Mouse (Mus musculus) liver, postnatal 0 days (tissue): Measurements from ENCODE around the gene Etv1. TPM values are rescaled to one million over a fixed set of nuclear protein-coding genes. Genes with fewer than 3 reads are reported as not detected.

Experiments used
- ATAC-seq: fragments of 200-750 bp; cut with Nextera tagmentation; 2 replicates; pipeline ENCODE4 v1.8.0; 2017; ENCODE audit warnings: mild to moderate bottlenecking, moderate library complexity
- DNase-seq: peaks from one replicate; pipeline ENCODE4 v3.0.0-alpha.2; 2016
- H3K27ac ChIP-seq: fragments of 300-500 bp; sonication (generic); 2 replicates; pipeline ENCODE4 v1.5.1; 2014; ENCODE audit warnings: antibody characterized with exemption, moderate library complexity, mild to moderate bottlenecking, low read depth
- H3K27me3 ChIP-seq: fragments of 300-500 bp; sonication (generic); 2 replicates; pipeline ENCODE4 v1.6.1; 2014; ENCODE audit warnings: low read length, control low read depth, mixed read lengths; ENCODE audit not compliant: insufficient read depth
- H3K36me3 ChIP-seq: fragments of 300-500 bp; sonication (generic); replicated peaks from 2 replicates; pipeline ENCODE4 v1.6.1; 2014; ENCODE audit warnings: mild to moderate bottlenecking, control low read depth, low read length, moderate library complexity, mixed read lengths; ENCODE audit not compliant: insufficient read depth
- H3K4me1 ChIP-seq: fragments of 300-500 bp; sonication (generic); 2 replicates; pipeline ENCODE4 v1.6.1; 2014; ENCODE audit warnings: antibody characterized with exemption, mild to moderate bottlenecking, control low read depth; ENCODE audit not compliant: insufficient read depth
- H3K4me2 ChIP-seq: fragments of 300-500 bp; sonication (generic); 2 replicates; pipeline ENCODE4 v1.6.1; 2014; ENCODE audit warnings: low read depth, mild to moderate bottlenecking, low read length, moderate library complexity, mixed read lengths
- H3K4me3 ChIP-seq: fragments of 300-500 bp; sonication (generic); 2 replicates; pipeline ENCODE4 v1.5.1; 2014; ENCODE audit warnings: low read depth, low read length
- H3K9ac ChIP-seq: fragments of 300-500 bp; sonication (generic); replicated peaks from 2 replicates; pipeline ENCODE4 v1.6.1; 2014; ENCODE audit warnings: mild to moderate bottlenecking, moderate library complexity
- H3K9me3 ChIP-seq: fragments of 300-500 bp; sonication (generic); 2 replicates; pipeline ENCODE4 v1.6.1; 2016; ENCODE audit warnings: mild to moderate bottlenecking, control low read depth, low read length, mixed read lengths
- CTCF ChIP-seq: sonication (generic); IDR thresholded peaks from 2 replicates; pipeline ENCODE4 v1.5.1; 2016; ENCODE audit warnings: antibody characterized with exemption, low read depth
- EP300 ChIP-seq: IDR thresholded peaks from 2 replicates; pipeline ENCODE4 v1.6.1; 2016; ENCODE audit warnings: antibody characterized with exemption, low read depth, mild to moderate bottlenecking
- WGBS: fragments of 180-500 bp; shearing (Covaris S2); extraction: QIAGEN DNeasy Blood & Tissue Kit; methylation state at CpG from one replicate; pipeline ENCODE4 v1.1.7; 2014; ENCODE audit not compliant: insufficient replicate concordance; 5-methylcytosine and 5-hydroxymethylcytosine counted together
- polyA plus RNA-seq: library from polyadenylated mRNA; unstranded; fragments of >200 nt; fragmentation: Nextera tagmentation; extraction: Ambion mirVana; gene quantifications from 2 replicates; pipeline ENCODE4 v1.2.1, GENCODE M21; 2015

The Etv1 gene
- polyA plus RNA-seq, 1 experiment from 2014 or later: 1.1 TPM

GRCm38 (mm10) chr12:38786571-38786970, 7.4 kb downstream of the Etv1 start:
- no peak overlapping the region for H3K4me2 ChIP-seq
- 84% methylated on average over 4 of the region's 4 CpGs for WGBS
- ATAC-seq: no peak

GRCm38 (mm10) chr12:38787704-38788103, 8.5 kb downstream of the Etv1 start:
- H3K36me3 ChIP-seq: no peaks in the 10 kb centered on the region
- no peak for DNase-seq
- no peaks in the 10 kb centered on the region for H3K9me3 ChIP-seq
- H3K4me3 ChIP-seq: no peak overlapping the region
- no peak overlapping the region for H3K27ac ChIP-seq
- H3K4me2 ChIP-seq: no peak overlapping the region
- H3K27me3 ChIP-seq: no peaks in the 10 kb centered on the region
- WGBS: 63% methylated on average over 3 of the region's 3 CpGs
- TF ChIP-seq EP300 (no peak), CTCF (no peak)
- no peak overlapping the region for H3K9ac ChIP-seq
- ATAC-seq: no peak
- H3K4me1 ChIP-seq: no peaks in the 10 kb centered on the region

More at GRCm38 (mm10) chr12:38786571-38786970, 7.4 kb downstream of the Etv1 start:
- H3K9me3 ChIP-seq: no peaks in the 10 kb centered on the region
- H3K27ac ChIP-seq: no peak overlapping the region
- H3K4me3 ChIP-seq: no peak overlapping the region
- no peak overlapping the region for H3K9ac ChIP-seq
- H3K36me3 ChIP-seq: no peaks in the 10 kb centered on the region
- no peak for DNase-seq
- H3K27me3 ChIP-seq: no peaks in the 10 kb centered on the region
- H3K4me1 ChIP-seq: no peaks in the 10 kb centered on the region
- no peak for TF ChIP-seq EP300
- no peak for TF ChIP-seq CTCF

DNA sequence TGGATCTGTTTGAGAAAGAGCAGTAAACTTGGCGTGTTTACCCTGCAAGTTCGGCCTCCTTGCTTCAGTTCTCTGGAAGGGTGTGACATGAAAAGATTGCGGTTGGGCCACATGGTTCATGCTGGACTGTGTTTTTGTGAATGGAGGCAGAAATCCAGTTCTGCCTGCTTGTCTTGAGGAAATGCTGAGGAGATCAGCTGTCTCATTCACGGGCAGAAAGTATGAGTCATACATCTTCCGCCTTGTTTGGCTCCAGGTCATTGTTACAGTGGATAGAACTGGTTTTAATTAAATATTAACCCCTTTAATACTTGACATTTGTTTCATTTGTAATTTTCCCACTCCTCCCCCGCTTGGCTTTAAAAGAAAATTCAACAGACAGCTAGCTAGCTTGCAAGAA, 9.4 kb downstream of the Etv1 start:
- ATAC-seq (peak; percentile 33), DNase-seq (peak; percentile 13)
- Histone ChIP-seq H3K27me3 (no peaks in the 10 kb centered on the region), H3K4me3 (no peak overlapping the region), H3K9ac (no peak overlapping the region), H3K4me1 (no peaks in the 10 kb centered on the region), H3K27ac (no peak overlapping the region), H3K4me2 (no peak overlapping the region), H3K9me3 (no peaks in the 10 kb centered on the region), H3K36me3 (no peaks in the 10 kb centered on the region)
- TF ChIP-seq EP300: no peak
- no peak for TF ChIP-seq CTCF
- 56% methylated on average over 6 of the region's 6 CpGs for WGBS

DNA sequence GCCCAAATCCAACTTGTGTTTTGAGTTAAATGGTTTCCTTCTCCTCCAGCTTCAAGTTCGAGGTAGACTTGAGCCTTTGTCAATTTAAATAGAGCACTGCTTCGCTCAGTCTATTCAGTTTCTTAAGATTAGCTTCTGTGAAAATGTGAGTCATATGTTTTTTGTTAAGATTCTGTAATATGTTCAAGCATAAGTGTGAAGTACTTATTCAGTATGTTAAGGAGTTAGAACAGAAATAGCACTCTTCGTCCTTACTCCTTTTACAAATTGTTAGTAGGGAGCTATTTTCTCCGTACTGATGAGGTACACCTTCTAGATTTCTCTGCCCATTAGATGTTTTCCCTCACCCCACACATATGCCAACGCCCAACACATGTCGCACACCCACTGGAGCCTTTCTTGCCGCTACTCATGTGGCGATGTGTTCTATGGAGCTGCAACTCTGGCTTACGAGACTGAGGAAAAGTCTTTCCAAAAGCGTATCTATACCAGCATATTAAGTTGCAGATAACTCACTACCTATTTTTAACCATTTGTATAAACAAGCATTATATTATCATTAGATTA, 10.7 kb downstream of the Etv1 start:
- no peak for DNase-seq
- WGBS: 89% methylated on average over 10 of the region's 10 CpGs
- no peaks in the 10 kb centered on the region for H3K9me3 ChIP-seq

GRCm38 (mm10) chr12:38793076-38793475, 13.9 kb downstream of the Etv1 start:
- TF ChIP-seq CTCF (no peak), EP300 (no peak)
- H3K9ac ChIP-seq: no peak overlapping the region
- no peaks in the 10 kb centered on the region for H3K9me3 ChIP-seq
- WGBS: 64% methylated on average over 4 of the region's 4 CpGs
- H3K4me2 ChIP-seq: no peak overlapping the region
- H3K27ac ChIP-seq: no peak overlapping the region
- H3K4me3 ChIP-seq: no peak overlapping the region
- H3K4me1 ChIP-seq: no peaks in the 10 kb centered on the region
- ATAC-seq (no peak), DNase-seq (no peak)
- H3K27me3 ChIP-seq: no peaks in the 10 kb centered on the region
- no peaks in the 10 kb centered on the region for H3K36me3 ChIP-seq

More for the DNA sequence above, 10.7 kb downstream of the Etv1 start:
- Histone ChIP-seq H3K27me3 (no peaks in the 10 kb centered on the region), H3K36me3 (no peaks in the 10 kb centered on the region), H3K27ac (no peak overlapping the region), H3K9ac (no peak overlapping the region), H3K4me3 (no peak overlapping the region), H3K4me2 (no peak overlapping the region), H3K4me1 (no peaks in the 10 kb centered on the region)
- TF ChIP-seq EP300 (no peak), CTCF (no peak)
- ATAC-seq: no peak

DNA sequence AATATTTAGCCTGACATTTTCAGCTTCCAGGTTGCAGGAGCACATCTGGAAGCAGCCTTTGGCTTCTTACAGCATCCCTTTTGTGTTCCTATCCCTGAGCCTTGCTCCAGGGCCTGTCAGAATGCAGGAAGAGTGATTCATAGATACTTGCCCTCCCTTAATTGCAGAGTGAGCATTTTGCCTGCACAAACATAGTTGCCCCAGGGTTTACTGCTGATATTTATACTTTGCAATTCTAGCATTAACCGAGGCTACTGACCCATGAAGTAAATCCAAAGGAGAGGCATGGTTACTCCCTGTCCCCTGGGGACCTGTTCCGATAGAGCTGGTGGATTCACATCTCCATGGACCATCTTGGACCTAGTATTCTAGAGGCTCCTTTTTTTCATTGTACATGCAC, 14.5 kb downstream of the Etv1 start:
- ATAC-seq (no peak), DNase-seq (no peak)
- no peak overlapping the region for H3K4me2 ChIP-seq
- no peaks in the 10 kb centered on the region for H3K27me3 ChIP-seq
- TF ChIP-seq CTCF: no peak
- TF ChIP-seq EP300: no peak
- H3K9me3 ChIP-seq: no peaks in the 10 kb centered on the region
- WGBS: 66% methylated on average over 2 of the region's 2 CpGs
- H3K9ac ChIP-seq: no peak overlapping the region
- H3K36me3 ChIP-seq: no peaks in the 10 kb centered on the region
- no peak overlapping the region for H3K27ac ChIP-seq
- no peak overlapping the region for H3K4me3 ChIP-seq
- H3K4me1 ChIP-seq: no peaks in the 10 kb centered on the region

DNA sequence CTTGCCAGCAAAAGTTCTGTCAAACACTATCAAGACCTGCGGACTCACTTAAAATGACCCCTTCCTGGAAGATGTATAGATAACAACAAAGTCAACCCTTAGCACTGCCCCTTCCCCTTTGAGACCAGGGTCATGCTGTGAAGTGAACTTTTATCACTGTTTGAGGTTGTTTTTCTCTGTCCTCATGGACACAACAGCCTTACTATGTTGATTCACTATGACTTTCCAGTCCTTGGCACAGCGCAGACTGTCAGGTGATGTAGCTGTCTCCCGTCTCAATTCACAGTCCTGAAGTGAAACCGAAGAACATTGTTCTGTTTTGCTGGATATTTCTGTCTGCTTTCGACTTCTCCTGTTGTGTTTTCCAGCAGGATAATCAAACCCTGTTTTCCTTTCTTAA, 27.9 kb downstream of the Etv1 start:
- Histone ChIP-seq H3K4me2 (no peak overlapping the region), H3K27me3 (no peaks in the 10 kb centered on the region), H3K36me3 (no peaks in the 10 kb centered on the region), H3K4me1 (no peaks in the 10 kb centered on the region), H3K9ac (no peak overlapping the region), H3K9me3 (no peaks in the 10 kb centered on the region), H3K27ac (no peak overlapping the region), H3K4me3 (no peak overlapping the region)
- no peak for TF ChIP-seq CTCF
- no peak for TF ChIP-seq EP300
- 74% methylated on average over 5 of the region's 5 CpGs for WGBS
- DNase-seq: no peak
- no peak for ATAC-seq
